Mouse (Mus musculus) intestine, postnatal 0 days (tissue): Measurements from ENCODE around the gene Slco4c1. TPM values are rescaled to one million over a fixed set of nuclear protein-coding genes. Genes with fewer than 3 reads are reported as not detected.

ENCODE experiments used
- ATAC-seq: fragments of 200-750 bp; cut with Nextera tagmentation; 2 replicates; pipeline ENCODE4 v1.8.0; 2017; ENCODE audit warnings: mild to moderate bottlenecking, moderate TSS enrichment, moderate library complexity
- H3K27ac ChIP-seq: fragments of 300-500 bp; sonication (generic); 2 replicates; pipeline ENCODE4 v1.5.1; 2014; ENCODE audit warnings: mild to moderate bottlenecking, low read depth, low read length, moderate library complexity
- H3K27me3 ChIP-seq: fragments of 300-500 bp; sonication (generic); replicated peaks from 2 replicates; pipeline ENCODE4 v1.6.1; 2014; ENCODE audit warnings: low read length, mixed read lengths; ENCODE audit not compliant: control insufficient read depth, insufficient read depth
- H3K36me3 ChIP-seq: fragments of 300-500 bp; sonication (generic); 2 replicates; pipeline ENCODE4 v1.6.1; 2014; ENCODE audit warnings: mild to moderate bottlenecking, moderate library complexity; ENCODE audit not compliant: control insufficient read depth, insufficient read depth
- H3K4me1 ChIP-seq: fragments of 300-500 bp; sonication (generic); replicated peaks from 2 replicates; pipeline ENCODE4 v1.6.1; 2014; ENCODE audit warnings: antibody characterized with exemption, low read length, mixed read lengths; ENCODE audit not compliant: control insufficient read depth, insufficient read depth
- H3K4me2 ChIP-seq: fragments of 300-500 bp; sonication (generic); replicated peaks from 2 replicates; pipeline ENCODE4 v1.6.1; 2014; ENCODE audit warnings: low read depth, mild to moderate bottlenecking, moderate library complexity
- H3K4me3 ChIP-seq: fragments of 300-500 bp; sonication (generic); 2 replicates; pipeline ENCODE4 v1.5.1; 2014; ENCODE audit warnings: low read depth, low read length
- H3K9ac ChIP-seq: fragments of 300-500 bp; sonication (generic); 2 replicates; pipeline ENCODE4 v1.6.1; 2014; ENCODE audit warnings: mild to moderate bottlenecking, low read depth, low read length
- H3K9me3 ChIP-seq: fragments of 300-500 bp; sonication (generic); 2 replicates; pipeline ENCODE4 v1.6.1; 2016; ENCODE audit warnings: mixed run types; ENCODE audit not compliant: control insufficient read depth
- CTCF ChIP-seq: sonication (generic); IDR thresholded peaks from 2 replicates; pipeline ENCODE4 v1.5.1; 2016; ENCODE audit warnings: low read depth, mild to moderate bottlenecking, control low read depth, antibody characterized with exemption, moderate library complexity
- WGBS: fragments of 180-500 bp; shearing (Covaris S2); extraction: QIAGEN DNeasy Blood & Tissue Kit; methylation state at CpG from one replicate; pipeline ENCODE4 v1.1.7; 2014; 5-methylcytosine and 5-hydroxymethylcytosine counted together
- polyA plus RNA-seq: library from polyadenylated mRNA; unstranded; fragments of >200 nt; fragmentation: Nextera tagmentation; extraction: Ambion mirVana; gene quantifications from 2 replicates; pipeline ENCODE4 v1.2.1, GENCODE M21; 2015

Gene Slco4c1
- polyA plus RNA-seq, result 0.14 and 0.26 TPM in 2 replicates

GRCm38 (mm10) chr1:96871528-96872360 lies at the start of gene Slco4c1:
Gene Slco4c1, minus strand, starts transcription at chr1:96872171.
- Histone ChIP-seq H3K4me1 (no peaks in the 10 kb centered on the region), H3K4me2 (peak within 1 kb of the TSS; percentile 89), H3K27me3 (no peaks in the 10 kb centered on the region), H3K36me3 (no peaks in the 10 kb centered on the region), H3K27ac (no peak within 1 kb of the TSS), H3K9ac (0 out of 2 replicates have a peak within 1 kb of the TSS, but pooled peaks have one; percentile 26), H3K4me3 (peak within 1 kb of the TSS; percentile 48), H3K9me3 (no peaks in the 10 kb centered on the region)
- TF ChIP-seq CTCF, result no peak
- ATAC-seq, result peak; percentile 95
- WGBS, result under 1% methylated on average over 40 of the region's 40 CpGs

GRCm38 (mm10) chr1:96917333-96917732 lies 45.4 kb upstream of the Slco4c1 start:
- no peak for TF ChIP-seq CTCF
- Histone ChIP-seq H3K27ac (no peak overlapping the region), H3K4me2 (no peak overlapping the region), H3K36me3 (no peaks in the 10 kb centered on the region), H3K9ac (no peak overlapping the region), H3K27me3 (no peaks in the 10 kb centered on the region), H3K9me3 (no peaks in the 10 kb centered on the region), H3K4me3 (no peak overlapping the region), H3K4me1 (no peaks in the 10 kb centered on the region)
- ATAC-seq, result no peak

GRCm38 (mm10) chr1:96883788-96884187 lies 11.8 kb upstream of the Slco4c1 start:
- Histone ChIP-seq H3K36me3 (no peaks in the 10 kb centered on the region), H3K27me3 (no peaks in the 10 kb centered on the region), H3K9ac (no peak overlapping the region), H3K4me3 (no peak overlapping the region), H3K4me1 (no peaks in the 10 kb centered on the region), H3K4me2 (no peak overlapping the region), H3K9me3 (no peaks in the 10 kb centered on the region), H3K27ac (no peak overlapping the region)
- ATAC-seq, result no peak
- no peak for TF ChIP-seq CTCF

- Histone ChIP-seq H3K36me3 (no peaks in the 10 kb centered on the region), H3K27me3 (no peaks in the 10 kb centered on the region), H3K4me2 (no peak overlapping the region), H3K4me3 (no peak overlapping the region), H3K9me3 (no peaks in the 10 kb centered on the region), H3K4me1 (no peaks in the 10 kb centered on the region), H3K27ac (no peak overlapping the region), H3K9ac (no peak overlapping the region)
- no peak for ATAC-seq
- WGBS, result 92% methylated on average over 1 of the region's 1 CpGs
- TF ChIP-seq CTCF, result no peak
Observed at GRCm38 (mm10) chr1:96878572-96878971, 6.6 kb upstream of the Slco4c1 start.

- no peak for ATAC-seq
- 34% methylated on average over 1 of the region's 1 CpGs for WGBS
- TF ChIP-seq CTCF, result no peak
- H3K9ac ChIP-seq, result no peak overlapping the region
- H3K36me3 ChIP-seq, result no peaks in the 10 kb centered on the region
- no peak overlapping the region for H3K27ac ChIP-seq
- H3K4me1 ChIP-seq, result no peaks in the 10 kb centered on the region
- no peaks in the 10 kb centered on the region for H3K27me3 ChIP-seq
- H3K9me3 ChIP-seq, result no peaks in the 10 kb centered on the region
- no peak overlapping the region for H3K4me2 ChIP-seq
- H3K4me3 ChIP-seq, result no peak overlapping the region
Observed at GRCm38 (mm10) chr1:96876076-96876475, 4.1 kb upstream of the Slco4c1 start.

GRCm38 (mm10) chr1:96874636-96875035 lies 2.7 kb upstream of the Slco4c1 start:
- no peaks in the 10 kb centered on the region for H3K27me3 ChIP-seq
- no peak overlapping the region for H3K27ac ChIP-seq
- no peak overlapping the region for H3K4me3 ChIP-seq
- 69% methylated on average over 1 of the region's 1 CpGs for WGBS
- no peaks in the 10 kb centered on the region for H3K4me1 ChIP-seq
- H3K9ac ChIP-seq, result no peak overlapping the region
- TF ChIP-seq CTCF, result no peak
- H3K4me2 ChIP-seq, result no peak overlapping the region
- H3K9me3 ChIP-seq, result no peaks in the 10 kb centered on the region
- no peak for ATAC-seq
- no peaks in the 10 kb centered on the region for H3K36me3 ChIP-seq
